Mouse (Mus musculus): ENCODE results near the gene Osbpl10.
A peak's percentile ranks its signal among the peaks of the same experiment; 100 is the strongest.

The Osbpl10 gene

DNA sequence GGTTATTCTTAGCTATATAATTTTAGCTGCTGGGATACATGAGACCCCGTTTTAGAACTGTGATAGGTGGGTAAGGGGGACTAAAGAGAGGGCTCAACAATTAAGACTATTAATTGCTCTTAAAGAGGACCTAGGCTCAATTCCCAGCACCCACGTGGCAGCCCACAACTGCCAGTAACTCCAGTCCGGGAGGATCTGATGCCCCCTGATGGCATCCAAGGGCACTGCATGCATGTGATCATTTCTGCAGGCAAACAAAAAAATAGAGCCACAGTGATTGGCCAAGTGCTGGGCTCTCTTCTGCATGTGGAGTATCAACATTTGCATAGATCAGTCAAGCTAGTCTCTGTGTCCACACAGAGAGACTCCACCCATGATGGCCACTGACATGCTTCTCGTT lies 96.8 kb downstream of the Osbpl10 start:
- no peak for DNase-seq (ENCODE audit: low spot score in 2 of 2)

DNA sequence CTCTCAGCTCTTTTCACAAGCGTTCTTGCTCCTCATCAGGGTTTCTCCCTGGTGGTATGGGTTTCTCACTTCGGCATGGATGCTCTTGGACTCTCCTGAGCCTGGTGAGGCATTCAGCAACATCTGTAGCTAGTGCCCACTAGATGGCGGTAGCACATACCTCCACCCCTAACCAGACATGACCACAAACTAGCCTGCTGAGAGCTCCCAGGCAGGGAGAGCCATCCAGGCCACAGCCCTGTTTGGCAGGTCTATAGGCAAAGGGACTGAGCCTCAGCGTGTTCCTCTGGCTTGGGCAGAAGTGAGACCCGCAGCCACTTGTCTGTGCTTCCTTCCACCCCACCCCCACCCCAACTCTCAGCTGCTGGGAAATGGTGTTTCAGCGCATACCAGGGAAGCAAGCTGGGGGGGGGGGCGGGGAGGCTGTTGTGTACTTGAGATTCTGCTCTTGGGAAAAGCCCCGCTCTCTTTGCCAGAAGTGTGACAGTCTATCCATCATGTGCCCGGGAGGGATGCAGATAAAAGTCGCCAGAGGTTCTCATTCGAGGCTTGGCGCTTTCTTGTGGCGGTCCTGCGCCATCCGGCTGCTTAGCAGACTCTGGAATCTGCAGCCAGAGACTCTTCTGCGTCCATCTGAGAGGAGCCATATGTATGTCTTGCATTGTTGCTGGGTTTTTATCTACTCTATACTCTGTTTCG lies 110.1 kb downstream of the Osbpl10 start:
- peak; percentile 37 to 40 for DNase-seq (ENCODE audit: low spot score in 2 of 2)

DNA sequence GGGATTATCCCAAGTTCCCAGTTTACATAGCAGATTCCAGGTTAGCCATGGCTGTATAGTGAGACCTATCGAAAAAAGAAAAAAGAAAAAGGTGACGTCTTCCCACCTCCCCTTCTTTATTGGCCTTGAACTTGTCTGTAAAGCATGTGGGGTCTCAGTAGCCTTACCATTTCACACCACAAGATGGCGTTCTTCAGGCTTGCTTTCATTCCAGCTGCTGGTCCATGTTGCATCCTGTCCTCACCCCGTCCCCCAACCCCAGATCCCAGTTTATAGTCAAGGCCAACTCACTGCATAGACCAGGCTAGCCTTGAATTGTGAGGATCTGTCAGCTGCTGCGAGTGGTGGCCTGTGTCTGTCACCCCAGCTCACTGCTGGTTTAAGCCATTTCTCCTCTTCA lies 111.3 kb downstream of the Osbpl10 start:
- DNase-seq (ENCODE audit: low spot score in 2 of 2) = no peak

DNA sequence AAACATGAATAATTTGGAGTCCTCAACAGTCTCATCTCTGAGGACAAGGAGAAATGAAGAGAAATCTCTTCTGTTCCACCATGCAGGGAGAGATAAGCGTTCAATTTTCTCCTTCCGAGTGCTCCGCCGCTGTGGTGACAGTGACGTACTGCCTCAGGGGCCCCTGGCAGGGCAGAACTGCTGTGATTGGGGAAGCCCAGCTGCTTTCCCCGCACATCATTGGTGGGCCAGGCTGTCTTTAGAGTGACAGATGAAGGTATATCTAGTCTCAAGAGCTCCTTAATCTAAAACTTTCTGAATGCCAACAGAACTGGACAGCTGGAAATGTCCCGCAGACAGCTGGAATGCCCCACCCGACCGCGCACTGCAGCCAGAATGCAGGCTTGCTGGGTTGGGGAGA lies 118.1 kb downstream of the Osbpl10 start:
- DNase-seq (ENCODE audit: low spot score in 2 of 2) = no peak

DNA sequence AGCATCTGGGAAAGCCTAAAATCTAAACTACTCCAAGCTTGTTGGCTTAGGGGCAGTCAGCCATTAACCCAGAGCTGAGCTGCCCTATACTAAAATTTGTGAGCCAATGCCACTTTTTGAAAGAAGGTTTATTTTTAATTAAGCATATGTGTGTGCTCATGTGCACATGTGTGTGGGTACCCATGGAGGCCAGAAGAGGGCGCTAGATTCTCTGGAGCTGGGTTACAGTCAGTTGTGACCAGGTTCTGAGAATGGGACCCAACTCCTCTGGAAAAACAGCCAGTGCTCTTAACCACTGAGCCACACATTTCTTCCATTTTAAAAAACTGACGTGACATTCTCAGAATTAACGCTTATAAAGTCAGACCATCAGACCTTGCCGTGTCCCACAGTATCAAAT lies 119.0 kb downstream of the Osbpl10 start:
- DNase-seq (ENCODE audit: low spot score in 2 of 2) = no peak

DNA sequence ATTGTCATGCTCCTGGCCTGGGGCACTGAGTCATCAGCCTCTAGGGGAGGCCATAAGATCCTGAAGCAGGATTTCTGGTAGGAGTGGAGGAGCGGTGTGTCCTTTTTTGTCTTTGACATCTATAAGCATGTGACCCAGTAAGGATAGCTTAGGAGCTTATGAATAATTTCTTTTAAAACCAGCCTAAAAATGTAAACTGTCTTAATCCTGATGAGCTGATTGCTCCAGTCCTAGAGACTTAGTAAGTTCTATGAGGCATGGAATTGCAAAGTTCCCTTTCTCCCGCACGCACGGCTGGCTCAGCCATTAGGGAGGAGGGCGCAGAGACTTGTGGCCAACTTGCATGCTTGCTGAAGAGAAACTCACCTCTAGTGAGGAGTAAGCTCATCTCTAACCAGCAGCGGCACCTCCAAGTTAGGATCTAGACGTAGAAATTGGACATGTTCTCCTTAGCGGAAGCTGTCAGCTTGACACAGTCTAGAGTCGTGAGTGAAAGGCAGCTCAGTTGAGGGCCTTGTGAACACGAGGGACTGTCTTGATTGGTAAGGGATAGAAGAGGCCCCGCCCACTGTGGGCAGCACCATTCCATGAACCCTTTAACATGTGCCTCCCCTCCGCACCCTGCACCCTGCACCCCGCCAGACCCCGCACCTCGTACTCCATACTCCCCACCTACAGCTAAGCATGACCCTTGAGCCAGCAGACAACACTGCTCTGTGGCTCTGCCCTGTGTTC lies 122.0 kb downstream of the Osbpl10 start:
- no peak for DNase-seq (ENCODE audit: low spot score in 2 of 2)

DNA sequence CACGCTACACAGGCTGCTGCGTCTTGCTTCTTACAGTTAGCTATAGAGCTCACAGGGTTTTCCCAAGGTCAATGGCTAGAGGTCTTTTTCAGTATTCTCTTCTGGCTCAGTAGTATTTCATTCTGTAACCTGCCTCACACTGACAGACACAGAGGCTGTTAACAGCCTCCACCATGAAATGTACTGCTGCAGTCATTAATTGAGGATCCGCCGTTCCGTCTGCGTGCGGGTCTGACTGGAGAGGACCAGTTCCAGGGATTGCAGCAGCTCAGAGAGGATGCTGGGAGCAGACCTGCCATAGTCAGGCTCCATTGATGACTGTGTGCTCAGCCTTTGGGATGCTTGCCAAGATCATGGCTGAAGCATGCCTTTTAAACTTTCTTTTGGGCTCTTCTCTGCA lies 129.1 kb downstream of the Osbpl10 start:
- no peak for DNase-seq (ENCODE audit: low spot score in 2 of 2)

DNA sequence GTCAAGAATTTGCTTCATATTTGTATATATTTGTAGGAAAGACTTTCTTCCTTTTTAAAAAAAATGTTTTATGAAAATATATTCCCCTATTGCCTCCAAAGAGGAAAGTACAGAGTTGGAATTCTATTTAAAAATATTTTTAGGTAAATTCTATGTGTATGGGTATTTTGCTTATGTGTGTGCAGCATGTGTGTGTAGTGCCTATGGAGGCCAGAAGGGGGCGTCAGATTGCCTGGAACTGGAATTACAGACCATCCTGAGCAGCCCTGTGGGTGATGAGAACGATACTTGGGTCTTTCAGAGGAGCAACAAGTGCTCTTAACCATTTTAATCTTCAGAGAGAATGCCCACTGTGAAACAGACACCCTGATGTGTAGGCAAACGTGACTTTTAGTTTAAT lies 132.3 kb downstream of the Osbpl10 start:
- no peak for DNase-seq (ENCODE audit: low spot score in 2 of 2)

DNA sequence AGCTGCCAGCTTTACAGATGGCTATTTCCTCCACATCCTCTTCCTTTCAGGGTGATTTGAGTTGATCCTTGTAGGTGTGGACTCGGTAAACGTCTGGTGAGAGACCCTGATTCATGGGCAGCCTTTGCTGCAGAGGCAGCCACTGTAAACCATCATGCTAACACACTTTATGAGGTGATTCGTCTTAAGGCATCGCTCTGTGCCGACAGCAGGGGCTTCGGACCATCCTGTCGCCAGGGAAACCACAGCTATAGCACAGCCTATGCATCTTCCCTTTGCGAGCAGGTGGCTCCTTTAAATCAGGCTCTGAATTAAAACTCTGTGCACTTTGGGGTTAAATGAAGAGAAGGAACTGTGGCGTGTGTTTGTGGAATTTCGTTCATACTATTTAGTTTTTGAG lies 138.9 kb downstream of the Osbpl10 start:
- DNase-seq (ENCODE audit: low spot score in 2 of 2) = no peak

DNA sequence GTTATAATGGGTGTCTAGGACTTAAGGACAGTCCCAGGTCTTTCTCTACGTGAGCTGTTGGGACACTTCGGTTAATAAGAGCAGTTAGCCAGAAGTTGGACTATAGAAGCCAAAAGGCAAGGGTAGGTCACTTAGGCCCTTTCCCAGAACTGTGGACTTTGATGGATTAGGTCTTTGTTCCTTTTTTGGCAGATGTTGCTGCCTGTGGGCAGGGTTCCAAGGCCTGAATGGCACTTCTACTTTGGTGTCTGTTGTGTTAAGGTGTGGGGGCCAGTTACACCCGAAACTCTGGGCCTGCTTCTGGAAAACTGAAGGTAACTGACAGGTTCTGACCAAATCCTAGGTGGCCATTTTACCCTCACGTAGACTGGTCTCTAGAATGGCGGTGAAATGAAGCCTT lies 141.9 kb downstream of the Osbpl10 start:
- no peak for DNase-seq (ENCODE audit: low spot score in 2 of 2)

DNA sequence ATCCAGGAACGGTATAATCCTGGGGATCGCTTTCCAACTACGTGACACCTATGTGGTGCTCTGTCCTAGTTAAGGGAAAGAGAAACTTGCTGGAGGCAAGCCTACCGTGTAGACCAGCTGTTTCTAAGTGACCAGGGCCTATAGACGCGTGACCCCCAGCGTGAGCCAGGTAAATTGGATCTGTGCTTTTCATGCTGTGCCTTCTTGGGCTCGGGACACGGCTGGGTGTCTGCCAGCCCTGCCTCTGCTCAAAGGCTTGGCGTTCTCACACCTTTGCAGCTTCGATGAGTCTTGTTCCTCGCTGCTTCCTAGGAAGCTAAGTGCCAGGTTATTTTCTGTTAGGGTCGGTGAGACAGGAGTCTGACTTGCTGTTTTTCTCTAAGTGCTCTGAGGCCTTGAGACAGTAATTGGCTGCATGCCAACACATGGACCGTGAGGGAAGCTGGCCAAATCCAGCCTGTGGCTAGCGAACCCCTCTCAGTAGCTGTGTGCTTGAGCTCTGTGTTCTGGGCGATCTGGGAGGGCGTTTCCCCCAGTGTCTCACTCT lies 142.4 kb downstream of the Osbpl10 start:
- DNase-seq (ENCODE audit: low spot score in 2 of 2) = no peak

DNA sequence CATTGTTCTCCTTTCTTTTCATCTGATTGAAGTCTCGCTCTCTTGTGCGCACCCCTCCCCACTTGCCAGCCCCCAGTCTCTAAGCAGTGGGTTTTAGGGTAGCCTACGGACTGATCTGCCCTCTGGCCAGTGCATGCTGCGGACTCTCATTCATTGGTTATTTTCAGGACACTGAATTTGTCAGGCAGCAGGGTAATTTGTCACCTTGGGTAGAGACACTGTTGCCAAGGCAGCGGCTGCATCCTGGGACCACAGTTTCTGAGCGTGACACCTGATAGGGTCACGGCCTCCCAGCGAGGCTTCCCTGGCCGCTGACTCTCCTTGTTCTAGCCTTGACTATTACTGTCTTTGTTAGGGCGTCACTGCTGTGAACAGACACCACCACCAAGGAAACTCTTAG lies 149.0 kb downstream of the Osbpl10 start:
- DNase-seq (ENCODE audit: low spot score in 2 of 2) = no peak

DNA sequence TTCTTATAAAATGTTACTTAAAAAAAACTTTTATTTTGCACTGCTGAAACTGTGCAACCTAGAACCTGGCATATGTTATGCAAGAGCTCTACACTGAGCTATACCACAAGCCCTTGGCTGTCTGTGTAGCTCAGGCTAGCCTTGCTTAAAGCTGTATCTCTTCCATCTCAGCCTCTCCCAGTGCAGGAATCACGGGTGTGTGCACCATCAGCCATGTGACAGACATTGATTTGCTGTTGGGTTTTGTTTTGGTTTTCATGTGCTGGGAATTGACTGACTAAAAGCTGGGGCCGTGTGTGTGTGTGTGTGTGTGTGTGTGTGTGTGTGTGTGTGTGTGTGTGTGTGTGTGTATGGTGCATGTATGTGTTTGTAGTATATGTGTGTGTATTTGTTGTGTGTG lies 155.6 kb downstream of the Osbpl10 start:
- DNase-seq (ENCODE audit: low spot score in 2 of 2) = no peak

DNA sequence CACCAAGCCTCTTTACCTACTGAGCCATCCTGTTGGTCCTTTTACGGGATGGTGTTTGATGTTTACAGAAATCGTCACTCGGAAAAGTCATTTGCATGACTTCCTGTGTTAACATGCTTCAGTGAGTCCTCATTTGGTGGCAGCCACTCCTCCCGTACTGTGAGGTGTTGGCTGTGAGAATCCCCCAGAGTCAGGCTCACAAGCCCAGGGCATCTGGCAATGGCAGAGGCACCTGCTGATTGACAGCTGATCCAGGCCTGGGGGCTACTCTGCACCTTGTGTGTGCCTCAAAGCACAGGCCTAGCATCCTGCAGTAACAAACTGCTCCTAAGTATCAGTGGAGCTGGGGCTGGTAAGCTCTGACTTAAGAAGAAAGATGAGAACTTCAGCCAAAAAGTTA lies 156.4 kb downstream of the Osbpl10 start:
- peak; percentile 56 to 61 for DNase-seq (ENCODE audit: low spot score in 2 of 2)

DNA sequence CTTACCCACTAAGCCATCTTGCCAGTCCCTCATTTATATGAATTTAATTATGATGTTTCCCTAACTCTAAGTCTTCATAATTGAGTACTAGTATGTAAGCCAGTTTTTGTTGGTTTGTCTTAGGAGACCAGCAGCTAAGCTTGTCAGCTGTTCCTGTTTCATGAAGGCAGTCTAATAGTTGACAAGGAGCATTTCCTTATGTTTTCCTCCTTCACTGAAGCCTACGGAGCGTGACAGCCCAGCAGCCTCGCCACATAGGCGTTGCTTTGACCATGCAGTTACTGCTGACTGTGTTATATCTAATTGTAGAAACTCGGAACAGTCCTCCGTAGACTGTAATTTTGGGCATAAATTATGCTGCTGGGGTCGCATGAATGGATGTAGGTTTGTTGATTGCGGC lies 157.0 kb downstream of the Osbpl10 start:
- DNase-seq (ENCODE audit: low spot score in 2 of 2) = no peak

DNA sequence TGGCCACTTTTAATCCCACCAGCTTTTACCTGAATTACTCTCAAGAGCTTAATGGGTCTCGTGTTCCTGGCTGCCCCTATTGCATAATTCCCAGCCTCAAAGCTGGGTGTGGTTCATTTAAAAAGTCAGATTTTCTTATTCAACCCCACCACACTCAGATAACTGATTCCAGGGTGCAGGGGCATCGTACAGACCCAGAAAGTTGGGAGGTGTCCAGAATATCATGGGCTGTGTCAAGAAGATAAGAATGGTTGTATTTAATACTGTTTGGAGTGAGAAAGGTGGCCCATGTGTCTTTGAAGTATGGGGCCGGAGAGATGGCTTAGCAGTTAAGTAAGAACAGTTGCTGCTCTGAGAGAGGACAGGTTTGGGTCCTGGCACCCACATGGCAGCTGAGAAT lies 159.5 kb downstream of the Osbpl10 start:
- no peak for DNase-seq (ENCODE audit: low spot score in 2 of 2)

DNA sequence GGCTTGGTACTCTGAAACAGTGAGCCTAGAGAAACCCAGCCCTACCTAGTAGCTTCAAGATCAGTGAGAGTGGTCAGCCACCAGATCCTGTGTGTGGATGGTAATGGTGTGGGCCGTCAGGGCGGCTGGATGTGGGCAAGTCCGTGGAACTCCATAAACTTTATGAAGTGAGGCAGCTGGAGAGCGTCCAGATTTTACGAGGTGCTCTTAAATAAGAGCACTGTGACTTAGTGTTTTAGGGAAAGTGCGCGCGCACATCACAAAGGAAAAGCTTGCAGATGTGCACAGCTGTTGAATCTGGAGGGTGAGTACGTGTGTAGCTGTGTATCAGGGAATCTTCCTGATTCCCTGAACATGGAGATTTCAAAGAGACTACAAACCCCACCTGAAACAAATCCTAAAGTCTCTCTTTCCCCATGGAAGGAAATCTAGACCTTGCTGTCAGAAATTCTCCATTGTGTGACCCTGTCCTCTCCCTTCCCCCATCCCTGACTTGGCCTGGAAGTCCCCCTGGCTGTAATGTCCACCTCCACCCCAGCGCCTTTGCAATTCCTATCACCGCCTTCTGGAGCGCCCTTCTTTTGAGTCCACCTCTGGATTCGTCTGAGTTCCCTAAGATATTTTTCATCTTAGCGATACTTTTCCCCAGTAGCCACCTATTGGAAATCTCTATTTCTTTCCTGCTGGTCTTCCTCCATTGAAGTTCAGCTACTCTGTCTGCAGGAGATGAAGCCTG lies 161.4 kb downstream of the Osbpl10 start:
- DNase-seq (ENCODE audit: low spot score in 2 of 2) = no peak

DNA sequence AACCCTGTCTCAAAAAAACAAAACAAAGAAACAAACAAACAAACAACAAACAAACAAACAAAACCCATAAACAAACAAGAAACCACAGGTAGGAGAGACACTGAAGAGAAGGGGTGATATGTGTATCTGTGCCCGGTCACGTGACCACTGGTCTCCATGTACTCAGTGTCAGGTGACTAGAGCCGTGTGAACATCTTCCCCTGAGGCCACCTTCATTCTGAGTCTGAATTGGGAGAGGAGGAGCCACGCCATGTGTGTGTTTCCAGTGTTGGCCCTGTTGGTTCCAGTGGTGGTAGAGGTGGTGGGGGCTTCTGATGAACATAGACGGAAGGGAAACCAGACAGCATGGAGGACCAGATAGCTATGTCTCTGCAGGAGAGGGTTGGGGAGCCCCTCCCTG lies 168.8 kb downstream of the Osbpl10 start:
- DNase-seq (ENCODE audit: low spot score in 2 of 2) = no peak

DNA sequence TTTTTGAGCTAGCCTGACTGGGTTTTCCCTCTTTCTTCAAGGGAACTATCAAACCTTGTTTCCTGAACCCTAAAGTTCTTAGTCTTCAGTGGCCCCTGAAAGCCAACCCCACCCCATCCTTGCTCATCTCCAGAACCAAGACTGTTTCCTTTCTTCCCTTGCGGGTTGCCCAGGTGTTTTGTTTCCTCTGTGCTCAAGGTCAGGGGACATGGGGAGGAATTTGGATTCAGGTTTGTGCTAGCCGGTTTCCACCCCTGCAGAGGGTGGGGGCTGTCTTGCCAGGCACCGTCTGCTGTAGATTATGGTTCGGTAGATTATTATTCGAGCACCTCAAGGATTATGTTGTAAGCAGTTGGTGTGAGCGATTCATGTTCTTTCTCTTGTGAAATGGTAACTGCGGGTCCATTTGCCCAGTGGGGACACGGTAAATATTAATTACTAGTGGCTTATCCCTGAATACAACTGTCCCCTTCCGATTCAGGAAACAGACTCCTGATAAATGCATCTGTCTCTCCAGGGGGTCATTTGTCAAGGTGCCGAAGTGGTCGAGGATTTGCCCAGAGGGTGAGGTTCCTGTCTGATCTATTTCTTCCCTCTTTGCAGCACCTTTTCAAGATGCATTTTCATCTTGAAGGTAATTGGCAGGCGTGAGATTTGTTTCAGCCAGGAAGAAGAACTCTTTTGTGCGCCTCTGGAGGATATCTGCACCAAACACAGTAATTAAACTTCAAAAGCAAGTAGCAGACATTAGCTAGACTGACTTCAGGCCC lies 169.4 kb downstream of the Osbpl10 start:
- DNase-seq (ENCODE audit: low spot score in 2 of 2) = no peak

DNA sequence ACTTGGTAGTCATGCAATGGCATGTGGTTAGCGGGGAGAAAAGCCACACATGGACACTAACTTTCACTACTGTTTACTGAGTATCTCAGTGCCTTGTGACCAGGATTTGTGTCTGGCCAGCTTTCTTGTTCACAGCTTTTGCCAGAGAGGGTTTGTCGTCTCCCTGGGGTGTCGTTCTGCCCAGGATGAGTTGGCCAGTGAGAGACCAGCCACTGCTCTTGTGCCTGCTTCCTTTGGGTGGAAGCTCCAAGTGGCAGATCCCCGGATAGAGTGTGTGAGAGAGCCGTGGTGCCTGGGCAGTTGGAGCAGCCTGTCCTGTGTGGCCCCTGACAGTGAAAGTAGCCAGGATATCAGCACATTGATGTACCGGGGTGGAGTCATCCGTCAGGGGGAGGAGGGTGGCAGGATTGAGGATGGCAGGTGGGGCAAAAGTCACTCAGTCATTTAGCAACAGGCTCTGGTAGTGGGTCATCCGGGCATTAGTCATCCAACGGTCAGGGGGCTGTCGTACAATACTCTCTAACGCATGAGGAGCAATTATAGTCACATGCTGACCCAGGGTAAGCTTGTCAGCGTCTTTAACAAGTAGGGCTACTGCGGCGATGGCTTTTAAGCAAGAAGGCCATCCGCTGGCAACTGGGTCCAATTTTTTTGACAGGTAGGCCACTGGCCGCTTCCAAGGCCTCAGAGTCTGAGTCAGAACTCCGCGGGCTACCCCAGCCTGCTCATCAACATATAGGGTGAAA lies 170.8 kb downstream of the Osbpl10 start:
- no peak for DNase-seq (ENCODE audit: low spot score in 2 of 2)

DNA sequence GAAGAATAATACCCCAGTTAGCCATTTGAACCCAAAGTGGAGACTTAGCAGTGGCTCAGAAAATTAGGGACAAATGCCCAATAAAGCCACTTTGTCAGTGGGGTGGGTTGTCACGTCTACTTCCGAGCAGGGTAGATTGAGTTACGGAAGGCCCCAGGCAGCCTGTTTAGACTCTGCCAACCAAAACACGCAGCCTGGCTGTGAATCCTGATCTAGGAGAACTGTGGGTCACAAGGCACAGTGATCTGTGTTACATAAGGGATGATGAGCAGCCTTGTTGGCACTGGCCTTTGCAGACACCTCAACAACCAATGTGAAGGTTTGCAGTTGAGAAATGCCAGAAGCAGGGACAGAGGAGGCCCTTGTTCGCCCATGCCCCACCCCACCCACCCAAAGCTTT lies 183.2 kb downstream of the Osbpl10 start:
- DNase-seq (ENCODE audit: low spot score in 2 of 2) = no peak
